Comparison of ENCODE assay signal across 12 mouse cellular contexts in the genomic region with DNA sequence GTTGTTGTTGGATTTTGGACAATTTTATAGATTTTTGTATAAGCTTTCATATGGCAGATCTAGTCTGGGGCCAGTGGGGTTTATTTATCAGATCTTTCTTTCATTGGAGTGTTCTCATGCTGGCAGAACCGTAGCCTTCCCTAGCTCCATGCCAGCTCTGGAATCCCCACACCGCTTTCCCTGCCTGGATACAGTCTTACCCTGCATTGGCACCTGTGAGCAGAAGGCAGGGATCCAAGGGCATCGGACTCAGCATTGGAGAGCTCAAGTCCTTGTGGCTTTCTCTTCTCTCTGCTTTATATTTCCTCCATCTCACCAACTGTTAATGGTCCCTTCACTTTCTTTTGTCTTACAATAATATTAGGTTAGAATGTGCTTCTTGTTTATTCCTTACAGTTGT.
"Had no signal": no experiment of that assay in that cellular context is flagged by ENCODE, and none has a peak within 500 bp of the region (broad histone marks: within the 10 kb centered on the region; RNA-seq: fewer than 3 reads in every experiment).

No protein-coding gene starts in this region.

- DNase-seq: left cerebral cortex, postnatal 4 days; liver; liver, embryonic 13.5 days; liver, postnatal 0 days; lung, adult 18-20 months; lung, adult 2 months; lung, embryonic 14.5 days; lung, postnatal 10 days; lung, postnatal 14 days; lung, postnatal 36 days; lung, postnatal 4 days; midbrain, embryonic 14.5 days had no signal
